Mouse (Mus musculus) gastrocnemius, adult 2 months (tissue): ENCODE measurements around the gene Etnk2. TPM values are rescaled to one million over a fixed set of nuclear protein-coding genes. Genes with fewer than 3 reads are reported as not detected.

Source experiments
- DNase-seq: peaks from one replicate; pipeline ENCODE4 v3.0.0; 2022
- H3K27ac ChIP-seq: fragments of 200-600 bp; 2 replicates; pipeline ENCODE4 v1.8.1; 2022; ENCODE audit warnings: mild to moderate bottlenecking
- H3K4me3 ChIP-seq: fragments of 200-600 bp; 2 replicates; pipeline ENCODE4 v1.8.1; 2022; ENCODE audit warnings: mild to moderate bottlenecking, moderate library complexity
- CTCF ChIP-seq: fragments of 200-600 bp; IDR thresholded peaks from 2 replicates; pipeline ENCODE4 v1.8.1; 2022; ENCODE audit warnings: antibody characterized with exemption, mild to moderate bottlenecking, moderate library complexity
- intact Hi-C: fragments of 180-260 bp; cut with DNase I; formaldehyde crosslinking; loops from one replicate; pipeline ENCODE4 v1.15.1; 2025
- total RNA-seq, 2 experiments: library from RNA; stranded (reverse); gene quantifications; 2 replicates each; pipeline ENCODE4 v1.2.3; 2021

Gene Etnk2
- total RNA-seq, 2 experiments from 2014 or later = 0.10 to 0.20 TPM

GRCm38 (mm10) chr1:133361006-133361405, 2.4 kb upstream of the Etnk2 start:
- no peak for TF ChIP-seq CTCF
- peak; percentile 6 for DNase-seq
- Histone ChIP-seq H3K4me3 (no peak overlapping the region), H3K27ac (no peak overlapping the region)
- intact Hi-C loops = no loop called here

- intact Hi-C loops = no loop called here
- peak; percentile 3 for DNase-seq
- Histone ChIP-seq H3K4me3 (no peak overlapping the region), H3K27ac (no peak overlapping the region)
- TF ChIP-seq CTCF = no peak
These were observed 1.3 kb upstream of the Etnk2 start for GRCm38 (mm10) chr1:133362103-133362502.

- TF ChIP-seq CTCF = no peak
- DNase-seq = peak; percentile 21
These were observed 754 bp downstream of the Etnk2 start for GRCm38 (mm10) chr1:133364022-133364630.

GRCm38 (mm10) chr1:133364890-133365289, 1.5 kb downstream of the Etnk2 start:
- Histone ChIP-seq H3K4me3 (no peak overlapping the region), H3K27ac (no peak overlapping the region)
- intact Hi-C loops = loop anchor here (1.0 kb wide), 1 partner anchor 22 kb away; no protein-coding TSS in a partner anchor
- DNase-seq = no peak
- TF ChIP-seq CTCF = no peak

More at GRCm38 (mm10) chr1:133364022-133364630, 754 bp downstream of the Etnk2 start:
- Histone ChIP-seq H3K27ac (peak overlapping the region; percentile 9; the same call in 1 of the 2 replicates), H3K4me3 (peak overlapping the region; percentile 75)
- intact Hi-C loops = loop anchor here (1.0 kb wide), 1 partner anchor 21 kb away; no protein-coding TSS in a partner anchor

GRCm38 (mm10) chr1:133366951-133367605, 3.7 kb downstream of the Etnk2 start:
- Histone ChIP-seq H3K4me3 (no peak overlapping the region), H3K27ac (peak overlapping the region; percentile 59)
- no peak for TF ChIP-seq CTCF
- intact Hi-C loops = no loop called here
- no peak for DNase-seq

GRCm38 (mm10) chr1:133367606-133368488, 4.5 kb downstream of the Etnk2 start:
- intact Hi-C loops = no loop called here
- H3K27ac ChIP-seq = peak overlapping the region; percentile 59
- H3K4me3 ChIP-seq = no peak overlapping the region
- DNase-seq = peak; percentile 50
- TF ChIP-seq CTCF = no peak

GRCm38 (mm10) chr1:133368644-133369043, 5.3 kb downstream of the Etnk2 start:
- Histone ChIP-seq H3K27ac (peak overlapping the region; percentile 59; the same call in 1 of the 2 replicates), H3K4me3 (no peak overlapping the region)
- DNase-seq = no peak
- no peak for TF ChIP-seq CTCF
- intact Hi-C loops = no loop called here

- H3K4me3 ChIP-seq = no peak overlapping the region
- no peak for DNase-seq
- intact Hi-C loops = no loop called here
- TF ChIP-seq CTCF = no peak
- no peak overlapping the region for H3K27ac ChIP-seq
These were observed 7.0 kb downstream of the Etnk2 start for GRCm38 (mm10) chr1:133370352-133370751.

GRCm38 (mm10) chr1:133371431-133371830, 8.1 kb downstream of the Etnk2 start:
- Histone ChIP-seq H3K27ac (no peak overlapping the region), H3K4me3 (no peak overlapping the region)
- intact Hi-C loops = no loop called here
- no peak for TF ChIP-seq CTCF
- no peak for DNase-seq

- intact Hi-C loops = no loop called here
- Histone ChIP-seq H3K27ac (no peak overlapping the region), H3K4me3 (no peak overlapping the region)
- no peak for TF ChIP-seq CTCF
- no peak for DNase-seq
These were observed 8.7 kb downstream of the Etnk2 start for GRCm38 (mm10) chr1:133372113-133372512.

GRCm38 (mm10) chr1:133375696-133376346, 12.4 kb downstream of the Etnk2 start:
- no peak for TF ChIP-seq CTCF
- Histone ChIP-seq H3K4me3 (no peak overlapping the region), H3K27ac (no peak overlapping the region)
- intact Hi-C loops = no loop called here
- DNase-seq = no peak

GRCm38 (mm10) chr1:133377547-133377946, 14.2 kb downstream of the Etnk2 start:
- no peak for TF ChIP-seq CTCF
- no peak overlapping the region for H3K4me3 ChIP-seq
- intact Hi-C loops = no loop called here
- no peak for DNase-seq
- no peak overlapping the region for H3K27ac ChIP-seq
